Mouse (Mus musculus): ENCODE measurements around the gene Galnt3. TPM values are rescaled to one million over a fixed set of nuclear protein-coding genes. Genes with fewer than 3 reads are reported as not detected.

Galnt3 gene
- total RNA-seq (2021) = under 1 TPM in 1 of 2 experiments, not detected in 1; 0.13 TPM
- 0.18 and 0.59 TPM in 2 replicates for polyA plus RNA-seq (2012; rRNA removed)
- long read RNA-seq = 0 reads

DNA sequence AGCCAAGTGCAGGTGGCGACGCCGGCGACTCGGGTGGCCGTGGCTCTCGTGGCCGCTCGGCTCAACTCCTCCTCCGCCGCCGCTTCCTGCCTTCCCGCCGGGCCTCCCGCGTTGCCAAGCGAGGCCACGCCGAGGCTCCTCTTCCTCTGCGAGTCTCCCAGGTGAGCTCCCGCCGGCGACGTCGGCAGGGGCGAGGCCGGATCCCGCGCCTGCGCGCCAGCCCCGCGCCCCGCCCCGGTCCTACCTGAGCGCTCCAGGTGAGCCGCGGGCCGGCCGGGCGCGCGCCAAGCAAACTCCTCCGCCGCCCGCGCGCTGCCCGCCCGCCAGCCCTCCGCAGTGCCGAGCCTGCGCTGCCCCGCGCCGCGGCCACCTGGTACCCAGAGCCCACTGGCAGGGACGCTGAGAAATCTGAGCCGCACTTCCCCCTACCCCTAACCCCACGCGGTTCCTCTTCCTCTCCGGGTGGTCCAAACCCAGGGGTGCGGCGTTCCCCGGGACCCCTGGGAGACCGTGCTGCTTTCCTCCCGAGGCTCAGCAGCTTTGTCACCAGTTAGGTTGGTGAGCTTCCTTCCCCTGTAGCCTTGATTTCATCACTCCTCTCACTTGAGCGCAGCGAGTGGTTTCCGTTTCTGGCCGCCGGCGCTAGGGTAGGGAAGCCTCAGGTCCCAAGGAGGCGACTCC, at the start of gene Galnt3:
Gene Galnt3 (minus strand): TSS at position 404 of the 681 bp plus-strand sequence.
- peak within 1 kb of the TSS; percentile 38 for H3K4me3 ChIP-seq
- H3K79me2 ChIP-seq (replicated peaks; ENCODE audit: control insufficient read depth, insufficient read depth, low read length) = no peaks in the 10 kb centered on the region
- WGBS = under 1% methylated on average over 61 of the region's 74 CpGs
- H3K27me3 ChIP-seq (ENCODE audit: control insufficient read depth, insufficient read depth, low read length) = peaks cover 14% of the 10 kb centered on the region
- intact Hi-C loops (cut with DNase I) = no loop called here
- no peak for TF ChIP-seq POLR2A (IDR thresholded peaks at IDR 0.05; ENCODE audit: insufficient read depth, low read depth, low read length)
- TF ChIP-seq EP300 (IDR thresholded peaks at IDR 0.05; ENCODE audit: insufficient read depth, low read depth, low read length) = no peak
- no peak for TF ChIP-seq CTCF (IDR thresholded peaks at IDR 0.05)
- no peaks in the 10 kb centered on the region for H3K4me1 ChIP-seq (ENCODE audit: control insufficient read depth, insufficient read depth, low read length)
- no peak within 1 kb of the TSS for H3K27ac ChIP-seq
- H3K36me3 ChIP-seq (ENCODE audit: control insufficient read depth, insufficient read depth, low read length) = no peaks in the 10 kb centered on the region
- DNase-seq = peak; percentile 12 to 28
- 0 out of 2 replicates have a peak within 1 kb of the TSS, but pooled peaks have one; percentile 16 for H3K9ac ChIP-seq (ENCODE audit: low read depth, low read length)

DNA sequence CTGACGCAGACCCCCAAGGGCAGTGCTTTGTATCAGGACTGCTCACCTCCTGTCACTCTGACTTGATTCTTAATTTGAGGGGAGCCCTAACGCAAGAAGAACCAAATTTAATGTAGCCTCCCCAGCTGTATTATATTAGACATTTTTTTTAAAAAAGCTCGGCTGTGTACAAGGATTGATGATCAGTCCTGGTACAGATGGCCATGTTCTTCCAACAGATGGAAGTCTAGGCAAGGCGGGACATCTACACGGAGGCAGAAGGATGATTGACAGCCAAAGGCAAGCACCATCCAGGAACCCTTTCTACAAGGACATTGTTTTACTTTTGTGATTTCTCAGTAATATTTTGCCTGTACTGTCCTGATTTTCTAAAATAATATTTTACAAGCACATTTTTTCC, 48.3 kb upstream of the Galnt3 start:
- DNase-seq = no peak
- 85% methylated on average over 5 of the region's 5 CpGs for WGBS
- no peaks in the 10 kb centered on the region for H3K79me2 ChIP-seq (replicated peaks; ENCODE audit: control insufficient read depth, insufficient read depth, low read length)
- no peak overlapping the region for H3K4me3 ChIP-seq
- H3K4me1 ChIP-seq (ENCODE audit: control insufficient read depth, insufficient read depth, low read length) = no peaks in the 10 kb centered on the region; the same call in 1 of the 2 replicates
- intact Hi-C loops (cut with DNase I) = no loop called here
- H3K36me3 ChIP-seq (ENCODE audit: control insufficient read depth, insufficient read depth, low read length) = no peaks in the 10 kb centered on the region
- no peaks in the 10 kb centered on the region for H3K27me3 ChIP-seq (ENCODE audit: control insufficient read depth, insufficient read depth, low read length)
- TF ChIP-seq EP300 (IDR thresholded peaks at IDR 0.05; ENCODE audit: insufficient read depth, low read depth, low read length) (no peak), CTCF (IDR thresholded peaks at IDR 0.05) (no peak), POLR2A (IDR thresholded peaks at IDR 0.05; ENCODE audit: insufficient read depth, low read depth, low read length) (no peak)
- no peak overlapping the region for H3K27ac ChIP-seq
- no peak overlapping the region for H3K9ac ChIP-seq (ENCODE audit: low read depth, low read length)

DNA sequence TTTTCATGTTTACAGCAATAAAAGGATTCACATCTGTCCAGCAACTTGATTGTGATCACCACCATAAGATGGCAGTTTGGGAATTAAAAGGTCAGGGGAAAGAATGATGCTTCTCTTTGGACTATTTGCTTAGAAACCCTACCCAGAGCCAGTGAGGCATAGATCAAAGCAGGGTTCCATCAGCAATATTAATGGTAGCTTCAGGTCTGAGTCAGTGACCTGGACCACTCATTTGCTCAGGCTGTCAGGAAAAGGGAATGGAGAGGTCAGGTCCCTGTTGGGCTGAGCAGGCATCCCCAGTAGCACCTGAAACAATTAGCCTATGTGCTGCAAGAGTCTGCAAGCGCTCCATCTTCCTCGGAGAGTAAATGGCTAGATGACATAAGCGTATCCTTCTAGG, 46.8 kb upstream of the Galnt3 start:
- no peak overlapping the region for H3K9ac ChIP-seq (ENCODE audit: low read depth, low read length)
- intact Hi-C loops (cut with DNase I) = no loop called here
- no peaks in the 10 kb centered on the region; the same call in 1 of the 2 replicates for H3K4me1 ChIP-seq (ENCODE audit: control insufficient read depth, insufficient read depth, low read length)
- H3K36me3 ChIP-seq (ENCODE audit: control insufficient read depth, insufficient read depth, low read length) = no peaks in the 10 kb centered on the region
- H3K27ac ChIP-seq = no peak overlapping the region
- no peaks in the 10 kb centered on the region for H3K27me3 ChIP-seq (ENCODE audit: control insufficient read depth, insufficient read depth, low read length)
- no peak for DNase-seq
- TF ChIP-seq CTCF (IDR thresholded peaks at IDR 0.05) = no peak
- no peak for TF ChIP-seq EP300 (IDR thresholded peaks at IDR 0.05; ENCODE audit: insufficient read depth, low read depth, low read length)
- no peak for TF ChIP-seq POLR2A (IDR thresholded peaks at IDR 0.05; ENCODE audit: insufficient read depth, low read depth, low read length)
- H3K79me2 ChIP-seq (replicated peaks; ENCODE audit: control insufficient read depth, insufficient read depth, low read length) = no peaks in the 10 kb centered on the region
- 95% methylated on average over 3 of the region's 3 CpGs for WGBS
- no peak overlapping the region for H3K4me3 ChIP-seq

DNA sequence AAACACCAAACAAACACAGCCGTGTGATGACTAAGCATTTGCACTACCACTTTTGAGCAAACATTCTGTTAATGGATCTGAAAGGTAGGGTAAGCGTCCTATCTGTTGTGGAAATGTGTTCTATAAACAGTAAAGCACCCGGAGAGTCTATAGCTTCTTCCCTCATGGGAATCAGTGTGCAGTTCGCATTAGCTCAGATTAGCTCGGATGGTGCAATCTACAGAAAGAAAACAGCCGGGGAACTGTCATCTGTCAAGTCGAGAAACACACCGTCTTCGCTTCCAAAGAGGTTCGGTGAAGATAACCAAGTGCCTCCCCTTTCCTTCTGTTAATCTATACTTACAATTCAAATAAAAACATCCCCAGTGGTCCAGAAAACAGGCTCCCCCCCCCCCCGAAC, 45.9 kb upstream of the Galnt3 start:
- no peak overlapping the region for H3K4me3 ChIP-seq
- no peak for DNase-seq
- intact Hi-C loops (cut with DNase I) = no loop called here
- H3K36me3 ChIP-seq (ENCODE audit: control insufficient read depth, insufficient read depth, low read length) = no peaks in the 10 kb centered on the region
- H3K27me3 ChIP-seq (ENCODE audit: control insufficient read depth, insufficient read depth, low read length) = no peaks in the 10 kb centered on the region
- no peak overlapping the region for H3K9ac ChIP-seq (ENCODE audit: low read depth, low read length)
- WGBS = 23% methylated on average over 11 of the region's 11 CpGs
- no peaks in the 10 kb centered on the region for H3K79me2 ChIP-seq (replicated peaks; ENCODE audit: control insufficient read depth, insufficient read depth, low read length)
- no peaks in the 10 kb centered on the region; the same call in 1 of the 2 replicates for H3K4me1 ChIP-seq (ENCODE audit: control insufficient read depth, insufficient read depth, low read length)
- no peak overlapping the region for H3K27ac ChIP-seq
- TF ChIP-seq CTCF (IDR thresholded peaks at IDR 0.05) (no peak), POLR2A (IDR thresholded peaks at IDR 0.05; ENCODE audit: insufficient read depth, low read depth, low read length) (no peak), EP300 (IDR thresholded peaks at IDR 0.05; ENCODE audit: insufficient read depth, low read depth, low read length) (no peak)

DNA sequence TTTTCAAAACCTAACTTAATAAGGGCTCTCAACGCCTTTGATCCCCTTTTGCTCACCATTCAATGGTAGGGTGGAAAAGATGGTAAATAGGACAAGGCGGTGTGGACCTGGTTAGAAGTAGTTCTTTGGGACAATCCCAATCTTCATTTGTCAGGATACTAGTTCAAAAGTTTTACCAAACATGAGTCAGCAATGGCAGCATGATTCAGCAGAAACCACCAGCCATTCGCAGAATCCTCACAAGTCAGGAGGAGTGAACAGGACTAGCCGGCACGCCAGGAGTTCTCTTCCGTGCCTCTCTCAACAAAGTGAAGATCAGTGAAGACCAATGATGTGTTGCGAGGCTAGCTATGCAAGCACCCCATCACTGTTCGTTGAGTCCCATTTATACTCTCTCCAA, 40.2 kb upstream of the Galnt3 start:
- no peak for DNase-seq
- 86% methylated on average over 8 of the region's 8 CpGs for WGBS
- H3K79me2 ChIP-seq (replicated peaks; ENCODE audit: control insufficient read depth, insufficient read depth, low read length) = no peaks in the 10 kb centered on the region
- no peaks in the 10 kb centered on the region for H3K36me3 ChIP-seq (ENCODE audit: control insufficient read depth, insufficient read depth, low read length)
- TF ChIP-seq POLR2A (IDR thresholded peaks at IDR 0.05; ENCODE audit: insufficient read depth, low read depth, low read length) (no peak), CTCF (IDR thresholded peaks at IDR 0.05) (no peak), EP300 (IDR thresholded peaks at IDR 0.05; ENCODE audit: insufficient read depth, low read depth, low read length) (no peak)
- H3K4me3 ChIP-seq = no peak overlapping the region
- no peak overlapping the region for H3K9ac ChIP-seq (ENCODE audit: low read depth, low read length)
- no peaks in the 10 kb centered on the region for H3K27me3 ChIP-seq (ENCODE audit: control insufficient read depth, insufficient read depth, low read length)
- intact Hi-C loops (cut with DNase I) = no loop called here
- H3K27ac ChIP-seq = no peak overlapping the region
- no peaks in the 10 kb centered on the region for H3K4me1 ChIP-seq (ENCODE audit: control insufficient read depth, insufficient read depth, low read length)

DNA sequence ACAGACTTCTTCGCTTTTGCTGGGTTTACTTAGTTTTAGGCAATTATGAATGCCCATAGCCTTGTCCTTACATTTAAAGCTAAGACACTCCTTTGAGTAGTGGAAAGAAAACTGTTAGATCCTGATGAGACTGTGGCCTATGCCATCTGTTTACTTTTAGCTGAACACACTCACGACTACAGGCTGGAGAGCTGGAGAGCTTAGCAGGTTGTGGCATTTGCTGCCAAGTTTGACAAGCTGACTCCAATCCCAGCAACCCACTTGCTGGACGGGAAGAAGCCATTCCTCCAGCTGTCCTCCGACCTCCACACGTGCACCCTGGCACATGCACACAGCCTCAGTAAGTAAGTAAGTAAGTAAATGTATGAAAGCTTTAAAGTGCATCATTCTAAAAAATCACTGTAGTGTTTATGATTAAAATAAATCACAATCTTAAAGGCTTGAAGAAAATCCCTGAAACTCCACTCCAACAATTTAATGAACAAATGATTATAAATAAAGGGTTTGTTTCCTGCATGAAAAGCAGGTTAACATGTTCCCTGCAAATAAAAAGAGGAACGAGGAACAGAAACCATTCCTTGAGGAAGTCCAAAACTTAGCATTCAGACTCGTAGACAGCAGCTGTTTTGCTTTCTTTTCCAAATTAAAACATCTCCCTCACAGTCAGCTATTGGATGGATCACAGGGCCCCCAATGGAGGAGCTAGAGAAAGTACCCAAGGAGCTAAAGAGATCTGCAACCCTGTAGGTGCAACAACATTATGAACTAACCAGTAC, 33.5 kb upstream of the Galnt3 start:
- peaks cover 2% of the 10 kb centered on the region for H3K4me1 ChIP-seq (ENCODE audit: control insufficient read depth, insufficient read depth, low read length)
- H3K36me3 ChIP-seq (ENCODE audit: control insufficient read depth, insufficient read depth, low read length) = no peaks in the 10 kb centered on the region
- no peak overlapping the region for H3K27ac ChIP-seq
- no peak for DNase-seq
- H3K27me3 ChIP-seq (ENCODE audit: control insufficient read depth, insufficient read depth, low read length) = no peaks in the 10 kb centered on the region
- H3K79me2 ChIP-seq (replicated peaks; ENCODE audit: control insufficient read depth, insufficient read depth, low read length) = no peaks in the 10 kb centered on the region
- intact Hi-C loops (cut with DNase I) = no loop called here
- no peak overlapping the region for H3K4me3 ChIP-seq
- H3K9ac ChIP-seq (ENCODE audit: low read depth, low read length) = no peak overlapping the region
- 49% methylated on average over 7 of the region's 7 CpGs for WGBS
- TF ChIP-seq POLR2A (IDR thresholded peaks at IDR 0.05; ENCODE audit: insufficient read depth, low read depth, low read length) (no peak), EP300 (IDR thresholded peaks at IDR 0.05; ENCODE audit: insufficient read depth, low read depth, low read length) (no peak)
